Mouse (Mus musculus) CH12.LX (cell line): Measurements from ENCODE around the gene Tmem231.

Source experiments
- CTCF ChIP-seq, 2 experiments: IDR thresholded peaks in 1 of 2; conservative IDR thresholded peaks in 1 of 2; 2 replicates each; pipeline ENCODE4 v1.5.1; 2011 to 2012; ENCODE audit warnings: low read depth in 2 of 2, low read length in 2 of 2, improper control_type of control experiment in 1 of 2, inconsistent platforms in 1 of 2, mild to moderate bottlenecking in 1 of 2, moderate library complexity in 1 of 2
- POLR2A ChIP-seq: IDR thresholded peaks from 2 replicates; pipeline ENCODE4 v1.6.1; 2011; ENCODE audit warnings: low read depth, mild to moderate bottlenecking, improper control_type of control experiment, low read length
- RAD21 ChIP-seq: IDR thresholded peaks from 2 replicates; pipeline ENCODE4 v1.6.1; 2011; ENCODE audit warnings: low read depth, mild to moderate bottlenecking, low read length, improper control_type of control experiment, moderate library complexity
- USF1 ChIP-seq: IDR thresholded peaks from 2 replicates; pipeline ENCODE4 v1.6.1; 2014; ENCODE audit warnings: low read depth, mild to moderate bottlenecking, inconsistent platforms, low read length, improper control_type of control experiment
- USF2 ChIP-seq: conservative IDR thresholded peaks from 2 replicates; pipeline ENCODE4 v1.6.1; 2011; ENCODE audit warnings: low read depth, low read length, improper control_type of control experiment
- ZKSCAN1 ChIP-seq: IDR thresholded peaks from 2 replicates; pipeline ENCODE4 v1.6.1; 2012; ENCODE audit warnings: low read depth, inconsistent platforms, low read length, improper control_type of control experiment, borderline replicate concordance
- ZMIZ1 ChIP-seq: IDR thresholded peaks from 2 replicates; pipeline ENCODE4 v1.6.1; 2012; ENCODE audit warnings: low read depth, mild to moderate bottlenecking, inconsistent platforms, low read length, improper control_type of control experiment

GRCm38 (mm10) chr8:111889931-111890910 is 43.5 kb downstream of the Tmem231 start:
- TF ChIP-seq RAD21 (no peak), CTCF (conservative IDR thresholded peaks at IDR 0.05 in 1 of 2, IDR thresholded peaks at IDR 0.05 in 1 of 2; ENCODE audit: low read depth in 2 of 2, low read length in 2 of 2) (no peak), POLR2A (no peak), USF1 (no peak), USF2 (no peak), ZMIZ1 (no peak), ZKSCAN1 (no peak)
